In genomic region chr10:75032395-75032794, GRCm38 (mm10) we compare ENCODE assay signal across 9 mouse cellular contexts. TPM values are rescaled to one million over a fixed set of nuclear protein-coding genes. Genes with fewer than 3 reads are reported as not detected.
DNase-seq lines count a peak whose midpoint lies in the region; ATAC-seq and TF ChIP-seq lines count a peak whose summit lies in the region.
"Had no signal": no experiment of that assay in that cellular context is flagged by ENCODE, and none has a peak within 500 bp of the region (broad histone marks: within the 10 kb centered on the region; RNA-seq: fewer than 3 reads in every experiment).

TSS of gene Rsph14 (minus strand) at chr10:75032586.

- TF ChIP-seq CTCF in gastrocnemius, adult 2 months (IDR thresholded peaks at IDR 0.05) = no peak

- no peak within 1 kb of the TSS for H3K4me2 ChIP-seq in heart, embryonic 11.5 days
- peak within 1 kb of the TSS; percentile 9 for H3K4me2 ChIP-seq in limb, embryonic 13.5 days (replicated peaks)

- no peak within 1 kb of the TSS for H3K9ac ChIP-seq in heart, embryonic 11.5 days (ENCODE audit: low read depth, low read length)
- H3K9ac ChIP-seq in limb, embryonic 13.5 days = no peak within 1 kb of the TSS

- H3K9me3 ChIP-seq in heart, embryonic 11.5 days (replicated peaks; ENCODE audit: control insufficient read depth, low read length) = no peaks in the 10 kb centered on the region
- no peaks in the 10 kb centered on the region for H3K9me3 ChIP-seq in limb, embryonic 13.5 days

- DNase-seq in heart, adult 11 months = peak; percentile 97
- peak; percentile 71 to 87 for DNase-seq in cerebellum, postnatal 4 days (ENCODE audit: low spot score in 2 of 2)
- DNase-seq in gastrocnemius, adult 2 months = peak; percentile 89
- peak; percentile 89 for DNase-seq in kidney, postnatal 10 days
- DNase-seq in ovary, adult 18-20 months (ENCODE audit: low spot score) = peak; percentile 85

- no peaks in the 10 kb centered on the region for H3K36me3 ChIP-seq in heart, embryonic 11.5 days (ENCODE audit: control insufficient read depth, insufficient read depth, low read length)
- no peaks in the 10 kb centered on the region for H3K36me3 ChIP-seq in limb, embryonic 13.5 days

- H3K27ac ChIP-seq in heart, embryonic 11.5 days (ENCODE audit: low read depth, low read length) = no peak within 1 kb of the TSS
- no peak within 1 kb of the TSS for H3K27ac ChIP-seq in gastrocnemius, adult 2 months
- no peak within 1 kb of the TSS for H3K27ac ChIP-seq in limb, embryonic 13.5 days

- 35% methylated on average over 10 of the region's 10 CpGs for WGBS in heart, embryonic 11.5 days (ENCODE audit: insufficient replicate concordance)
- 24% methylated on average over 10 of the region's 10 CpGs for WGBS in limb, embryonic 13.5 days

- intact Hi-C loops in gastrocnemius, adult 2 months (cut with DNase I) = no loop called here

- no peak within 1 kb of the TSS for H3K4me3 ChIP-seq in heart, embryonic 11.5 days (ENCODE audit: low read depth, low read length)
- peak within 1 kb of the TSS; percentile 23 for H3K4me3 ChIP-seq in gastrocnemius, adult 2 months
- no peak within 1 kb of the TSS for H3K4me3 ChIP-seq in limb, embryonic 13.5 days
- H3K4me3 ChIP-seq: erythroblast, embryonic 14.5 days had no signal

- H3K27me3 ChIP-seq in heart, embryonic 11.5 days (ENCODE audit: control insufficient read depth, insufficient read depth, low read length) = no peaks in the 10 kb centered on the region
- no peaks in the 10 kb centered on the region for H3K27me3 ChIP-seq in limb, embryonic 13.5 days

- peaks cover 2% of the 10 kb centered on the region; the same call in 1 of the 2 replicates for H3K4me1 ChIP-seq in heart, embryonic 11.5 days (ENCODE audit: control insufficient read depth, insufficient read depth, low read length)
- peaks cover 21% of the 10 kb centered on the region for H3K4me1 ChIP-seq in limb, embryonic 13.5 days

- ATAC-seq in heart, embryonic 11.5 days (replicated peaks; ENCODE audit: insufficient number of reproducible peaks, low FRiP score, low TSS enrichment) = no peak
- peak; percentile 10; the same call in 1 of the 2 replicates for ATAC-seq in limb, embryonic 13.5 days (ENCODE audit: low FRiP score, low read depth)
- no peak for ATAC-seq in megakaryocyte progenitor cell, adult 5-6 weeks (replicated peaks; ENCODE audit: poor library complexity)

RNA-seq across cellular contexts. Expression of gene Rsph14, which starts in this region (rescaled TPM):
- polyA plus RNA-seq in heart, embryonic 11.5 days (2014; fragmentation: Nextera tagmentation; extraction: Ambion mirVana) = not detected in 2 replicates
- total RNA-seq in gastrocnemius, adult 2 months (2021) = not detected
- not detected in 2 replicates for polyA plus RNA-seq in limb, embryonic 13.5 days (2015; fragmentation: Nextera tagmentation; extraction: Ambion mirVana)
- total RNA-seq in megakaryocyte progenitor cell, adult 5-6 weeks (2015) = not detected in 2 replicates
- total RNA-seq in megakaryocyte progenitor cell, adult 5-6 weeks (2017) = 0.96 TPM in 1 of 2 replicates, not detected in the other
- polyA plus RNA-seq: erythroblast, embryonic 14.5 days had no signal

Comparison
In these comparisons a context has a peak if more than half of its experiments do, and no peak if none do; other contexts are left out.
1. Peak in DNase-seq and H3K4me3 ChIP-seq in gastrocnemius, adult 2 months; RNA of the gene not detected or under 1 TPM.
2. Peak in ATAC-seq and H3K4me2 ChIP-seq in limb, embryonic 13.5 days; RNA of the gene not detected or under 1 TPM.